Mouse (Mus musculus): ENCODE measurements around the gene Ptpra. TPM values are rescaled to one million over a fixed set of nuclear protein-coding genes. Genes with fewer than 3 reads are reported as not detected.
"Not testable (repeated sequence)": the region's sequence is repeated elsewhere in the genome, so short reads cannot be mapped to it uniquely, and the experiment has no call there.

The Ptpra gene
- polyA plus RNA-seq, 1 experiment from 2014 or later, result 152 TPM

DNA sequence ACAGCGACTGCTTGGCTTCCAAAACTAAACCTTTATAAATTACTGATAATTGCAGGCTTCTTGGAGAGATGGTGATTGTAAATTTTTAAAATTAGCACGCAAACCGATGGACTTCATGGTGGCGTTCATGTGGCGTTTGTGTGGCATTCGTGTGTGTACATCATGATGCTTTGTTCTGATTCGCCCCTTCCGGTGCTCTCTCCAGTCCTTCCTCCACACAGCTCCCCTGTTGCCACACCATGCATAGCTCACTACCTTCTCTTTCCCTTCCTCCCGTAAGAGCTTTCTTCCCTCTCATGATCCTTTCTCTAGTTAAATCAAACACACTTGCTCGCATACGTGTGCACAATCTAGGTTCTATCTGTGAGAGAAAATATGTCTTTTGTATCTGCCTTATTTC is 25.7 kb downstream of the Ptpra start:
- ATAC-seq, result no peak
- WGBS, result 94% methylated on average over 11 of the region's 11 CpGs

DNA sequence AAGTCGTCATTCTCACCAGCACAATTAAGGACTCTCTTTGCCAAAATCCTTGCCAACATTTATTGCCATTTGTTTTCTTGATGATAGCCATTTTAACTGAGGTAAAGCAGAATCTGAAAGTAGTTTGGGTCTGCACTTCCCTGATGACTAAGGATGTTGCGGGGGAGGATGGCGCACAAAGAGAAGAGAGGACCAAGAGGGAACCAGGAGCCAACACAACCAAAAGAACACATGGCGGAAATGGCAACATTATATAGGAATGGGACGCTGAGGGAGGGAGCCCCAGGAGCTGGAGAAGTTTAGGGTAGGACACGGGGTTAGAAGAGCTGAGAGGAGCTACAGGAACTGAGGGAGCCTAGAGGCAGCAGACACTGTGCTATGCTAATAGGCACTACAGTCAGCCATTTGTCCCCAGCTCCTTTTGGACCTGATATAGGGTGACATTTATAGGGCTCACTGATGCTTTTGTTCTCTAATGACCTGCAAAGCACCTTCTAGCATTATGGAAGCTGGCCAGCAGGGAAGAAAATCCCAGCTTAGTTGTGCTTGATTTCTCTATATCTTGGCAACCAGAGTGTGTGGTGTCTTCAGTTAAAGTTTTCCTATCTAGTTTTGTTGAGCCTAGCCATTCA is 26.7 kb downstream of the Ptpra start:
- Histone ChIP-seq H3K27me3 (replicated peaks; ENCODE audit: control insufficient read depth, insufficient read depth, low read length) (no peaks in the 10 kb centered on the region), H3K4me1 (replicated peaks; ENCODE audit: control insufficient read depth, insufficient read depth, low read length) (peaks cover 5% of the 10 kb centered on the region; the same call in 1 of the 2 replicates), H3K36me3 (ENCODE audit: control insufficient read depth, insufficient read depth) (no peaks in the 10 kb centered on the region), H3K4me2 (ENCODE audit: low read length) (no peak overlapping the region), H3K4me3 (replicated peaks; ENCODE audit: low read length) (no peak overlapping the region), H3K27ac (ENCODE audit: low read length) (no peak overlapping the region), H3K9me3 (ENCODE audit: control insufficient read depth, low read length) (peaks cover 7% of the 10 kb centered on the region; the same call in 1 of the 2 replicates), H3K9ac (replicated peaks; ENCODE audit: low read depth, low read length) (no peak overlapping the region)
- WGBS, result 75% methylated on average over 6 of the region's 6 CpGs
- no peak for ATAC-seq

More for the DNA sequence above, 25.7 kb downstream of the Ptpra start:
- H3K27ac ChIP-seq (ENCODE audit: low read length), result no peak overlapping the region
- H3K9me3 ChIP-seq (ENCODE audit: control insufficient read depth, low read length), result peaks cover 7% of the 10 kb centered on the region; the same call in 1 of the 2 replicates
- H3K9ac ChIP-seq (replicated peaks; ENCODE audit: low read depth, low read length), result no peak overlapping the region
- no peaks in the 10 kb centered on the region for H3K36me3 ChIP-seq (ENCODE audit: control insufficient read depth, insufficient read depth)
- no peak overlapping the region for H3K4me3 ChIP-seq (replicated peaks; ENCODE audit: low read length)
- peaks cover 5% of the 10 kb centered on the region; the same call in 1 of the 2 replicates for H3K4me1 ChIP-seq (replicated peaks; ENCODE audit: control insufficient read depth, insufficient read depth, low read length)
- H3K27me3 ChIP-seq (replicated peaks; ENCODE audit: control insufficient read depth, insufficient read depth, low read length), result no peaks in the 10 kb centered on the region
- H3K4me2 ChIP-seq (ENCODE audit: low read length), result no peak overlapping the region

DNA sequence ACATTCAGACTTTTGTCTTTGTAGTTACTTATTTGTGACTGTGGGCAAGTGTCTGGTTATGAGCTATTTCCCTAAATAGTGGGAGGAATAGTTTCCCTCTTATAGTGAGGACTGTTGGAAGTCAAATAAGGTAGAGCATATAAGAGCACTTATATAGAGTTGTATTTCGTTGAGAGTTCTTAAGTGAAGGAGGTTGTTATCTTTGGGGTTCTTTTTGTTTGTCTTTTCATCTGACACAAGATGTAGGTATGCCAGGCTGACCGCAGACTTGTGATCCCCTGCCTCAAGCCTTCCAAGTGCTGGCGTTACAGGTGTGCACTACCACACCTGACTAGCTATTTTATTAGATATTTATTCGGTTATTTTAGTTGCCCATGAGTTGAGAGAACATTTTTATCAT is 32.1 kb downstream of the Ptpra start:
- Histone ChIP-seq H3K4me1 (replicated peaks; ENCODE audit: control insufficient read depth, insufficient read depth, low read length) (no peaks in the 10 kb centered on the region), H3K36me3 (ENCODE audit: control insufficient read depth, insufficient read depth) (no peaks in the 10 kb centered on the region), H3K27ac (ENCODE audit: low read length) (no peak overlapping the region), H3K4me2 (ENCODE audit: low read length) (no peak overlapping the region), H3K4me3 (replicated peaks; ENCODE audit: low read length) (no peak overlapping the region), H3K27me3 (replicated peaks; ENCODE audit: control insufficient read depth, insufficient read depth, low read length) (no peaks in the 10 kb centered on the region), H3K9me3 (ENCODE audit: control insufficient read depth, low read length) (peaks cover 7% of the 10 kb centered on the region; the same call in 1 of the 2 replicates), H3K9ac (replicated peaks; ENCODE audit: low read depth, low read length) (no peak overlapping the region)
- ATAC-seq, result no peak
- 96% methylated on average over 4 of the region's 4 CpGs for WGBS

DNA sequence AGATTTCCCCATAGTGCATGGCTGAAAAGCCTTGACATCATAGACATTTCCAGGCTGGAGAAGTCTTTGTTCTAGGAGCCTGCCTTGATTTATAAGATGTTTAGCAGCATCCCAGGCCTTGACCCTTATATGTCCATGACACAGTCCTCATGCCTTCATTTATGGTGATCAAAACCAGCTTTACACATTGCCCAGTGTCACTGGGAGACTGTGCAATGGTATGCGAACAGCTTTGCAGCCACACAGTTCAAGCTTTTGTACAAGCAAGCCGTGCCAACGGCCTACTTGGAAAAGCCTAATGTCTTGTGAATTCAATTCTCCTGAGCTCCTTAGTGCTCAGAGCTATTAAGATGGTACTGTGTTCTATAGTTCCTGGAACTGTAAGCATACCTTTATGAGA is 32.6 kb downstream of the Ptpra start:
- no peak overlapping the region for H3K9ac ChIP-seq (replicated peaks; ENCODE audit: low read depth, low read length)
- ATAC-seq, result peak; percentile 26; the same call in 1 of the 2 replicates
- H3K4me1 ChIP-seq (replicated peaks; ENCODE audit: control insufficient read depth, insufficient read depth, low read length), result no peaks in the 10 kb centered on the region
- no peaks in the 10 kb centered on the region for H3K36me3 ChIP-seq (ENCODE audit: control insufficient read depth, insufficient read depth)
- WGBS, result 42% methylated on average over 3 of the region's 3 CpGs
- H3K27me3 ChIP-seq (replicated peaks; ENCODE audit: control insufficient read depth, insufficient read depth, low read length), result no peaks in the 10 kb centered on the region
- H3K9me3 ChIP-seq (ENCODE audit: control insufficient read depth, low read length), result peaks cover 7% of the 10 kb centered on the region; the same call in 1 of the 2 replicates
- H3K27ac ChIP-seq (ENCODE audit: low read length), result no peak overlapping the region
- H3K4me3 ChIP-seq (replicated peaks; ENCODE audit: low read length), result no peak overlapping the region
- H3K4me2 ChIP-seq (ENCODE audit: low read length), result no peak overlapping the region

DNA sequence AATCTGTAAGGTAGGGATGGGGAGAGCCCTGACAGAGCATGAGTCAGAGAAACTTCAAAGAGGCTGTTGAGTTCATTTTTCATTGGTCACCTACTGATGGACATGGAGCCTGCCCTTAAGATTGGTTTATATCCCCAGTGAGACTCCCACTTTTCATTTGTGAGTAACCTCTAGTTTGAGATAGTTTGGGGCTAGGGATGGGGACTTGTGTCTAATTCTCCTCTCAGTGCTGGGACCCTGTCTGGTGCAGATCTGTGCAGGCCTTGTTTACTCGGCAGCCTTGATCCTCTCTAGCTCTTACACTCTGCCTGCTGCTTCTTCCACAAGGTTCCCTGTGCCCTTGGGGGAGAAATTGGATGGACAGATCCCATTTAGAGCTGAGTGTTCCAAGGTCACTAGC is 34.1 kb downstream of the Ptpra start:
- Histone ChIP-seq H3K4me2 (ENCODE audit: low read length) (no peak overlapping the region), H3K4me3 (replicated peaks; ENCODE audit: low read length) (no peak overlapping the region), H3K27ac (ENCODE audit: low read length) (no peak overlapping the region), H3K4me1 (replicated peaks; ENCODE audit: control insufficient read depth, insufficient read depth, low read length) (no peaks in the 10 kb centered on the region), H3K9me3 (ENCODE audit: control insufficient read depth, low read length) (0 out of 2 replicates have a peak, but pooled peaks cover 3% of the 10 kb centered on the region), H3K27me3 (replicated peaks; ENCODE audit: control insufficient read depth, insufficient read depth, low read length) (no peaks in the 10 kb centered on the region), H3K36me3 (ENCODE audit: control insufficient read depth, insufficient read depth) (no peaks in the 10 kb centered on the region), H3K9ac (replicated peaks; ENCODE audit: low read depth, low read length) (no peak overlapping the region)
- WGBS, result 83% methylated on average over 1 of the region's 1 CpGs
- ATAC-seq, result no peak

DNA sequence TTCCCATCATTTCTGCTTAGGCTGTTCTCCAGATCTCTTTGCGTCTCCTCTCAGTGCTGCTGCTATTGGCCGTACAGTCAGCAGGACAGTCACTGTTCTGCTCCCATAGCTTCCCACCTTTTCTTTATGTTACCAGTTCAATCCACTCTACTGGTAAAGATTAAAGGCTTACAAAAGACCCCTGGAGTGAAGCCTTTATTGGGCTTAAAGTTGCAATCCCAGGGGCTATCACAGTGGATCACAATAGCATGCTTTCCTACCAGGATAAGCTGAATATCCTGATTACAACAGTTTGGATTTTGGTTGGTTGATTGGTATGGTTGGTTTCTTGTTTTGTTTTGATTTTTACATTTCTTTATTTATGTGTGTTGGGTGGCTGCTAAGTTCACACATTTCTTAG is 37.9 kb downstream of the Ptpra start:
- H3K4me3 ChIP-seq (replicated peaks; ENCODE audit: low read length), result no peak overlapping the region
- H3K27ac ChIP-seq (ENCODE audit: low read length), result no peak overlapping the region
- no peaks in the 10 kb centered on the region for H3K36me3 ChIP-seq (ENCODE audit: control insufficient read depth, insufficient read depth)
- no peak for ATAC-seq
- no peak overlapping the region for H3K4me2 ChIP-seq (ENCODE audit: low read length)
- no peaks in the 10 kb centered on the region for H3K27me3 ChIP-seq (replicated peaks; ENCODE audit: control insufficient read depth, insufficient read depth, low read length)
- 44% methylated on average over 2 of the region's 2 CpGs for WGBS
- peaks cover 6% of the 10 kb centered on the region for H3K4me1 ChIP-seq (replicated peaks; ENCODE audit: control insufficient read depth, insufficient read depth, low read length)
- no peak overlapping the region for H3K9ac ChIP-seq (replicated peaks; ENCODE audit: low read depth, low read length)
- no peaks in the 10 kb centered on the region for H3K9me3 ChIP-seq (ENCODE audit: control insufficient read depth, low read length)

DNA sequence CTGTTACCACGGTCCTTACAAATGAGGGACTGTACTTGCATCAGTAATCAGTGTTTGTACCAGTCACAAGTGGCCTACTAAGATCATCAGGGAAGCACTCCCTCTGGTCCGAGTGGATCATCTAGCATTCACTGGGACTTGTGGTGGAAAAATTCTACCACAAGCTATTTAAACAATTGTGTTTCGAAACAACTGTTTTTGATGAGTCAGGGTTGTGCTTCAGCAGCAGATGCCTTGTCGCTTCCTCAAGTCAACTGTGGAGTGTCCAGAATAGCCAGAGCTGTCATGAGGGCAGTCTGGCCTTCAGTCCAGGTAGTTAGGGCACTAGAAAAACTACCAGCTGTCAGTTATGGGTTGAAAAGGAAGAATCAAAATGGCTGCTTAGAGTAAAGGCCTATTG is 38.5 kb downstream of the Ptpra start:
- H3K9me3 ChIP-seq (ENCODE audit: control insufficient read depth, low read length), result no peaks in the 10 kb centered on the region

DNA sequence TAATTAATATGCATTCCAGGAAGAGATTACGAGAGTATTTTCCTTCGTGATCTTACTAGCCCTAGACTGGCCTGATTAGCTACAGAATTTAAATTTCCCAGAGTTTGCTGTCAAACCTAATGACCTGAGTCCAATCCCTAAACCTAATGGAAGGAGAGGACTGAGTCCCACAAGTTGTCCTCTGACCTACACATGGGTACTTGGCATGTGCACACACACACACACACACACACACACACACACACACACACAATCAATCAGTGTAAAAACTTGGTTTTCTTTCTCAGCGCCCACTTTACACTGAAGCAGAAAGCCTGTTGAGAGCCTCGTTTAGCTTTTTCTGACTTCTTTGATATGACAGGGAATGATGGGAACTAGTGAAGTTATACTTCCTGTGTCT is 41.1 kb downstream of the Ptpra start:
- Histone ChIP-seq H3K36me3 (ENCODE audit: control insufficient read depth, insufficient read depth) (no peaks in the 10 kb centered on the region), H3K4me2 (ENCODE audit: low read length) (no peak overlapping the region), H3K27ac (ENCODE audit: low read length) (peak overlapping the region; percentile 63), H3K9ac (replicated peaks; ENCODE audit: low read depth, low read length) (no peak overlapping the region), H3K4me1 (replicated peaks; ENCODE audit: control insufficient read depth, insufficient read depth, low read length) (peaks cover 11% of the 10 kb centered on the region), H3K27me3 (replicated peaks; ENCODE audit: control insufficient read depth, insufficient read depth, low read length) (no peaks in the 10 kb centered on the region), H3K4me3 (replicated peaks; ENCODE audit: low read length) (no peak overlapping the region), H3K9me3 (ENCODE audit: control insufficient read depth, low read length) (no peaks in the 10 kb centered on the region)
- 5% methylated on average over 4 of the region's 4 CpGs for WGBS
- ATAC-seq, result peak; percentile 43

More for the DNA sequence above, 38.5 kb downstream of the Ptpra start:
- H3K27me3 ChIP-seq (replicated peaks; ENCODE audit: control insufficient read depth, insufficient read depth, low read length), result no peaks in the 10 kb centered on the region
- H3K4me1 ChIP-seq (replicated peaks; ENCODE audit: control insufficient read depth, insufficient read depth, low read length), result peaks cover 6% of the 10 kb centered on the region
- no peak overlapping the region for H3K4me3 ChIP-seq (replicated peaks; ENCODE audit: low read length)
- WGBS, result 86% methylated on average over 4 of the region's 4 CpGs
- H3K27ac ChIP-seq (ENCODE audit: low read length), result no peak overlapping the region
- ATAC-seq, result no peak
- no peak overlapping the region for H3K9ac ChIP-seq (replicated peaks; ENCODE audit: low read depth, low read length)
- no peaks in the 10 kb centered on the region for H3K36me3 ChIP-seq (ENCODE audit: control insufficient read depth, insufficient read depth)
- no peak overlapping the region for H3K4me2 ChIP-seq (ENCODE audit: low read length)

DNA sequence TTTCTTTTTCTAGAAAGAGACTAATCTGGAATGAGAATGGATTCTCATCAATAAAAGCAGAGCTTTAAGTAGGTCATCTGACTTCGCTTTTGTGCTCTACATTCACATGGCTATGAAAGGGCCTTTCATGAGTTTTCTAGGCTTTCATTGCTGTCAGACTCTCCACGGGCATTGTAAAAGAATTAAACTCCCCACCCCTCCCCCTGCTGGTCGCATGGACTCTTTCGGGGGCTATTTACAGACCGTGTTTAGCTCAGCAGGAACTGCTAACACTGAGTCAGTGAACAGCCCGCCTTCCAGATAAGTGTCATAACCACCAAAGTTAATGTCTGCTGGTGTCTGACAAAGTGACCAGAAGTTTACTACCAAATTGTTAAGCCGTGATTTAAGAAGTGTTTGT is 41.5 kb downstream of the Ptpra start:
- H3K4me1 ChIP-seq (replicated peaks; ENCODE audit: control insufficient read depth, insufficient read depth, low read length), result peaks cover 14% of the 10 kb centered on the region
- H3K4me3 ChIP-seq (replicated peaks; ENCODE audit: low read length), result no peak overlapping the region
- WGBS, result 1% methylated on average over 7 of the region's 7 CpGs
- no peak overlapping the region; the same call in 1 of the 2 replicates for H3K27ac ChIP-seq (ENCODE audit: low read length)
- H3K4me2 ChIP-seq (ENCODE audit: low read length), result no peak overlapping the region
- H3K27me3 ChIP-seq (replicated peaks; ENCODE audit: control insufficient read depth, insufficient read depth, low read length), result no peaks in the 10 kb centered on the region
- H3K9me3 ChIP-seq (ENCODE audit: control insufficient read depth, low read length), result no peaks in the 10 kb centered on the region
- ATAC-seq, result peak; percentile 85
- no peak overlapping the region for H3K9ac ChIP-seq (replicated peaks; ENCODE audit: low read depth, low read length)
- H3K36me3 ChIP-seq (ENCODE audit: control insufficient read depth, insufficient read depth), result no peaks in the 10 kb centered on the region

DNA sequence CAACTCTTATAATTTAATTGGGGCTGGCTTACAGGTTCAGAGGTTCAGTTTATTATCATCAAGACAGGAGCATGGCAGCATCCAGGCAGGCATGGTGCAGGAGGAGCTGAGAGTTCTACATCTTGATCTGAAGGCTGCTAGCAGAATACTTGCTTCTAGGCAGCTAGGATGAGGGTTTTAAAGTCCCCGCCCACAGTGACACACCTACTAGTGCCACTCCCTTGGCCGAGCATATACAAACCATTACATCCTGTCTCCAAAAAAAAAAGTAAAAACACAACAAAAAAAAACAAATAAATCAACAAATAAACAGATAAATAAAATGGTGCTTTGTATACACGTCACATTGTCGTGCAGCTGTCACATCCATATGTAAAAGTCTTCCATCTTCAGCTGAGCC is 45.0 kb downstream of the Ptpra start:
- H3K4me1 ChIP-seq (replicated peaks; ENCODE audit: control insufficient read depth, insufficient read depth, low read length), result peaks cover 14% of the 10 kb centered on the region
- not testable (repeated sequence) for H3K4me2 ChIP-seq (ENCODE audit: low read length); H3K27me3 ChIP-seq (replicated peaks; ENCODE audit: control insufficient read depth, insufficient read depth, low read length); H3K4me3 ChIP-seq (replicated peaks; ENCODE audit: low read length); H3K9me3 ChIP-seq (ENCODE audit: control insufficient read depth, low read length); ATAC-seq; H3K36me3 ChIP-seq (ENCODE audit: control insufficient read depth, insufficient read depth); H3K9ac ChIP-seq (replicated peaks; ENCODE audit: low read depth, low read length); H3K27ac ChIP-seq (ENCODE audit: low read length)
- 81% methylated on average over 4 of the region's 4 CpGs for WGBS
